Mouse (Mus musculus): ENCODE measurements around the gene Rps6ka5. TPM values are rescaled to one million over a fixed set of nuclear protein-coding genes. Genes with fewer than 3 reads are reported as not detected.

Gene Rps6ka5
- total and polyA plus RNA-seq, 3 experiments, result 0.92 to 3.3 TPM; not detected in 1

DNA sequence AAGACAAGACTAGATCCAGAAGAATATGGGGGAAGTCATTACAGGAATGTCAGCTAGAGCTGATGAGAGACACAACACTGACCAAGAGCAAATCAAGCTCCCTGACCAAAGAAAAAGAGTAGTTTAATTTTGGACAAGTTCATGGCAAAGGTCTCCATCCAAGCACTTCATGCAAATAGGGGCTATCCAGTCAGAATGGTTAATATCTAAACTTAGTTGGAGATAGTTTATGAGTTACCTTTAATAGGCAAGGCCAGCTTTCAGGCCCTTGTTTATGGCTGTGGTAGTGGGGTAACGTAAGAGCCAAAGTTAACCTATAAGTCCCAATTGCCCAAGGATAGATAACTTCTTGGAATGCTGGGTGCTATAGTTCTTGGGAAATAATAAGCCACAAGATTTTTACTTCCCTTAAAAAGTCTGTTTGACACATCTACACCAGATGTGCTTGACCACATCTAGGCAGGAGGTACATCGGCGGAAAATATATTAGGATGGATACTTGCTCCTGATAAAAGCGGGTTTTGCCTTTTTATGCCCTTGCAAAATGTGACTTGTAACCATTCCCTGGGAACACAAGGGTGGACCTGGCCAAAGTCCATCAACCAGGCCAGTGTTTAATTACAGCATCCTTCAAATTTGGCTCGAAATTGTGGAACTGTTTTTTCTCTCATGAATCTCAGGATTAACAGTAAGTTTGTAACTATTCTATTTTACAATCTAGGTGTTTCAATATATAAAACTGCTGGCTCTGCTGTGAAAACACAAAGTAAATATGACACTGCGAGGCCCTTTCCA lies 97.5 kb downstream of the Rps6ka5 start:
- Histone ChIP-seq H3K79me2 (ENCODE audit: control insufficient read depth, insufficient read depth, low read length, poor library complexity) (no peaks in the 10 kb centered on the region), H3K36me3 (ENCODE audit: control insufficient read depth in 1 of 2, insufficient read depth in 2 of 2, low read length in 2 of 2) (peaks cover 0 to 3% of the 10 kb centered on the region in 2 experiments; a peak in 1 of 4 replicates), H3K4me3 (ENCODE audit: control insufficient read depth in 1 of 2, insufficient read depth in 1 of 2, low read depth in 2 of 2, low read length in 2 of 2) (no peak overlapping the region), H3K9ac (ENCODE audit: control insufficient read depth, low read depth, low read length, poor library complexity, severe bottlenecking) (no peak overlapping the region), H3K27me3 (ENCODE audit: control insufficient read depth in 1 of 2, insufficient read depth in 2 of 2, low read length in 2 of 2) (no peaks in the 10 kb centered on the region), H3K27ac (ENCODE audit: control insufficient read depth, low read depth, low read length) (no peak overlapping the region), H3K4me1 (ENCODE audit: control insufficient read depth in 1 of 2, insufficient read depth in 2 of 2, low read length in 2 of 2) (peaks cover 4 to 10% of the 10 kb centered on the region in 2 experiments; a peak in 3 of 4 replicates), H3K9me3 (replicated peaks; ENCODE audit: insufficient read depth, low read length) (no peaks in the 10 kb centered on the region)
- TF ChIP-seq HCFC1 (IDR thresholded peaks at IDR 0.05; ENCODE audit: low read depth, low read length), result no peak
- no peak for TF ChIP-seq MYB (IDR thresholded peaks at IDR 0.05; ENCODE audit: low read depth, low read length)
- no peak for TF ChIP-seq TAL1 (IDR thresholded peaks at IDR 0.05; ENCODE audit: low read length)
- TF ChIP-seq MYC (IDR thresholded peaks at IDR 0.05; ENCODE audit: low read depth, low read length), result no peak
- no peak for TF ChIP-seq POLR2AphosphoS2 (IDR thresholded peaks at IDR 0.05; ENCODE audit: low read length)
- TF ChIP-seq USF1 (IDR thresholded peaks at IDR 0.05; ENCODE audit: low read depth, low read length), result no peak
- no peak for TF ChIP-seq MEF2A (IDR thresholded peaks at IDR 0.05; ENCODE audit: extremely low read depth, insufficient replicate concordance, low read depth, low read length, poor library complexity, severe bottlenecking)
- DNase-seq (ENCODE audit: low read depth, low spot score), result no peak

DNA sequence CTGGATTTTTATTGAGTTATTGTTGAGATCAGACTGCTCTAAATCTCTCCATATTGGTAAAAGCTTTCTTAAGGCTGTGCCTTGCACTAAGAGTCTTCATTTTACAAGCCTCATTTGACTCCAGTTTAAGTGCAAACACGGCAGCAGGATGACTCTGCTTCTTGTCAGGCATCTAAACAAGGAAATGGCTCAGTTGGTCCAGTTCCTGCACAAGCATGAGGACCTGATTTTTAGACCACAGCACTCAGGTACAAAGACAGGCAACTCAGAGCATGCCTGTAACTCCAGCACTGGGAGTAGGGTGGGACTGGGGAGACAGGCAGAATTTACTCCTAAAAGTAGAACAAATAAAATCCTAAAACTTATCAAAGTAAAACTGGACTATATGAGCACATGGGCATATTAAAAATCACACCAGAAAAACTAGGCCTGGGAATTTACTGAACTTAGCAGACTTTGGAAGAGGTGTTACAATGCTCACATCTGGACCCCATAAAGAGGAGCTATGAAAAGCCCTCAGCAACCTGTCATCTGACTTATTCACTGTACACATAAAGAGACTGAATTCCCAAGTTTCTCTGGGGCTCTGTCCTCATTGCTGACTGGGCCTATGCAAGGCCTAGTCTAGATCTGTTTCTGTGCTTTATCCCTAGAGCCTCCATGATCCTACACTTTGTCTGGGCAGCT lies 99.6 kb downstream of the Rps6ka5 start:
- H3K4me3 ChIP-seq (ENCODE audit: control insufficient read depth in 1 of 2, insufficient read depth in 1 of 2, low read depth in 2 of 2, low read length in 2 of 2), result no peak overlapping the region

More for the DNA sequence above, 99.6 kb downstream of the Rps6ka5 start:
- no peak overlapping the region for H3K9ac ChIP-seq (ENCODE audit: control insufficient read depth, low read depth, low read length, poor library complexity, severe bottlenecking)
- TF ChIP-seq UBTF (IDR thresholded peaks at IDR 0.05; ENCODE audit: borderline replicate concordance, insufficient read depth, low read depth, low read length) (no peak), ELF1 (IDR thresholded peaks at IDR 0.05; ENCODE audit: low read depth, low read length) (no peak), HCFC1 (IDR thresholded peaks at IDR 0.05; ENCODE audit: low read depth, low read length) (no peak), TBP (IDR thresholded peaks at IDR 0.05; ENCODE audit: low read depth, low read length) (no peak), ZMIZ1 (IDR thresholded peaks at IDR 0.05; ENCODE audit: low read depth, low read length) (no peak), KAT2A (conservative IDR thresholded peaks at IDR 0.05; ENCODE audit: low read depth, low read length) (no peak), MAFK (IDR thresholded peaks at IDR 0.05; ENCODE audit: borderline replicate concordance, low read depth, low read length) (no peak), SMC3 (IDR thresholded peaks at IDR 0.05; ENCODE audit: low read depth, low read length) (no peak), RAD21 (IDR thresholded peaks at IDR 0.05; ENCODE audit: low read depth, low read length) (no peak), USF1 (IDR thresholded peaks at IDR 0.05; ENCODE audit: low read depth, low read length) (no peak), USF2 (IDR thresholded peaks at IDR 0.05; ENCODE audit: borderline replicate concordance in 1 of 2, insufficient read depth in 1 of 2, low read depth in 1 of 2, low read length in 2 of 2) (no peak), NELFE (IDR thresholded peaks at IDR 0.05; ENCODE audit: low read depth, low read length) (no peak), ZKSCAN1 (IDR thresholded peaks at IDR 0.05; ENCODE audit: low read depth, low read length) (no peak), BHLHE40 (IDR thresholded peaks at IDR 0.05; ENCODE audit: borderline replicate concordance, low read depth, low read length) (no peak), POLR2AphosphoS5 (IDR thresholded peaks at IDR 0.05; ENCODE audit: borderline replicate concordance, low read depth, low read length) (no peak), POLR2AphosphoS2 (IDR thresholded peaks at IDR 0.05; ENCODE audit: low read length) (no peak), GATA1 (IDR thresholded peaks at IDR 0.05; ENCODE audit: low read depth, low read length) (no peak), CTCF (IDR thresholded peaks at IDR 0.05 in 2 of 3, conservative IDR thresholded peaks at IDR 0.05 in 1 of 3; ENCODE audit: control insufficient read depth in 1 of 3, insufficient read depth in 1 of 3, low read depth in 2 of 3, low read length in 3 of 3, poor library complexity in 1 of 3, severe bottlenecking in 1 of 3) (no peak), MAZ (IDR thresholded peaks at IDR 0.05; ENCODE audit: low read depth, low read length) (no peak), ZNF384 (IDR thresholded peaks at IDR 0.05; ENCODE audit: low read depth, low read length) (no peak)
- DNase-seq (ENCODE audit: low read depth, low spot score), result no peak
- no peak overlapping the region for H3K27ac ChIP-seq (ENCODE audit: control insufficient read depth, low read depth, low read length)
- no peaks in the 10 kb centered on the region for H3K9me3 ChIP-seq (replicated peaks; ENCODE audit: insufficient read depth, low read length)
- no peaks in the 10 kb centered on the region for H3K79me2 ChIP-seq (ENCODE audit: control insufficient read depth, insufficient read depth, low read length, poor library complexity)
- peaks cover 0 to 2% of the 10 kb centered on the region in 2 experiments; a peak in 1 of 4 replicates for H3K36me3 ChIP-seq (ENCODE audit: control insufficient read depth in 1 of 2, insufficient read depth in 2 of 2, low read length in 2 of 2)
- H3K27me3 ChIP-seq (ENCODE audit: control insufficient read depth in 1 of 2, insufficient read depth in 2 of 2, low read length in 2 of 2), result no peaks in the 10 kb centered on the region
- H3K4me1 ChIP-seq (ENCODE audit: control insufficient read depth in 1 of 2, insufficient read depth in 2 of 2, low read length in 2 of 2), result peaks cover 4 to 5% of the 10 kb centered on the region in 2 experiments; a peak in 3 of 4 replicates

Measured in MEL (cell line).